Mouse (Mus musculus) frontal cortex, postnatal 36 days (tissue): ENCODE results near the gene Nr6a1.

ENCODE experiments used
- DNase-seq, 2 experiments: peaks; one replicate each; pipeline ENCODE4 v3.0.0; 2022; ENCODE audit warnings: low spot score in 2 of 2

Nr6a1 gene

GRCm38 (mm10) chr2:38783364-38783763 is 144.1 kb downstream of the Nr6a1 start:
- no peak for DNase-seq

- DNase-seq: no peak
Measured at GRCm38 (mm10) chr2:38782731-38783130, 144.8 kb downstream of the Nr6a1 start.

- DNase-seq: no peak
Measured at GRCm38 (mm10) chr2:38781945-38782720, 145.4 kb downstream of the Nr6a1 start.

- no peak for DNase-seq
Measured at GRCm38 (mm10) chr2:38779939-38780338, 147.5 kb downstream of the Nr6a1 start.

- no peak for DNase-seq
Measured at GRCm38 (mm10) chr2:38777326-38777725, 150.2 kb downstream of the Nr6a1 start.

GRCm38 (mm10) chr2:38774936-38775335 is 152.6 kb downstream of the Nr6a1 start:
- no peak for DNase-seq

GRCm38 (mm10) chr2:38771478-38771797 is 156.1 kb downstream of the Nr6a1 start:
- DNase-seq: no peak

GRCm38 (mm10) chr2:38770772-38771477 is 156.6 kb downstream of the Nr6a1 start:
- peak in 1 of 2 experiments; percentile 41 for DNase-seq

GRCm38 (mm10) chr2:38767177-38767931 is 160.1 kb downstream of the Nr6a1 start:
- no peak for DNase-seq

- DNase-seq: no peak
Measured at GRCm38 (mm10) chr2:38739847-38740246, 187.6 kb downstream of the Nr6a1 start.

- peak; percentile 80 to 82 for DNase-seq
Measured at GRCm38 (mm10) chr2:38739410-38739809, 188.1 kb downstream of the Nr6a1 start.

GRCm38 (mm10) chr2:38738601-38739301 is 188.7 kb downstream of the Nr6a1 start:
- DNase-seq: no peak

GRCm38 (mm10) chr2:38735740-38736139 is 191.7 kb downstream of the Nr6a1 start:
- no peak for DNase-seq

GRCm38 (mm10) chr2:38734721-38735120 is 192.8 kb downstream of the Nr6a1 start:
- no peak for DNase-seq

- no peak for DNase-seq
Measured at GRCm38 (mm10) chr2:38730331-38730827, 197.1 kb downstream of the Nr6a1 start.

- DNase-seq: no peak
Measured at GRCm38 (mm10) chr2:38725427-38725826, 202.1 kb downstream of the Nr6a1 start.

- DNase-seq: no peak
Measured at GRCm38 (mm10) chr2:38723378-38723777, 204.1 kb downstream of the Nr6a1 start.

GRCm38 (mm10) chr2:38722076-38722475 is 205.4 kb downstream of the Nr6a1 start:
- DNase-seq: no peak

GRCm38 (mm10) chr2:38720661-38721060 is 206.8 kb downstream of the Nr6a1 start:
- no peak for DNase-seq

GRCm38 (mm10) chr2:38719354-38719753 is 208.1 kb downstream of the Nr6a1 start:
- no peak for DNase-seq

GRCm38 (mm10) chr2:38718676-38719075 is 208.8 kb downstream of the Nr6a1 start:
- no peak for DNase-seq

GRCm38 (mm10) chr2:38717436-38717835 is 210.1 kb downstream of the Nr6a1 start:
- no peak for DNase-seq
